ENCODE assay signal across 8 mouse cellular contexts in the genomic region with DNA sequence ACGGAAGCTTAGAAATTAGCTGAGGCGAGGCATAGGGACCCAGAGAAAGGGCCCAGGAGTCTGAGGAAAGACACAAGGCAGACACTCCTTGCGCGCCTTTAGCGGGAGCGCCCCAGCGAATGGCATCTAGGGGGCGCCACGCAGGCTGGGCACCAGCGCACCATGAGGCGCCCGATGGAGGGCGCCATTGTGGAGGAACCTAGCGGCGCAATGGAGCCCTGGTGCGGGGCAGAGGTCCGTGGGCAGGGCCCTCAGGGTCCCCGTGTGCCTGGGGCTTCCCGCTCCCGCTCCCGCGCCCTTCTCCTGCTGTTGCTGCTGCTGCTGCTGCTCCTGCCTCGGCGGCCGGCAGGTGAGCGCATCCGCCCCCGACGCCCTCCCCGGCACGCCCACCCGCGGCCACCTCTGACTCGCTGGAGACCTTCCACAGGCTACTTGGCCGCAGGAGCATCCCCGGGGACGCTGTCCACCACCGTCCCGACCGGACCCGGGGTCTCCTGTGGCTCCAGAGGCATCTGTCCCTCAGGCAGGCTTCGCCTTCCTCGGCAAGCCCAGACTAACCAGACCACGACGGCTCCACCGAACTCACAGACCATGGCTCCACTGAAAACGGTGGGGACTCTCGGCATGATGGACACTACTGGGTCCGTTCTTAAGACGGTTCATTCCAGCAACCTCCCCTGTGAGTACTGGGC. TPM values are rescaled to one million over a fixed set of nuclear protein-coding genes. Genes with fewer than 3 reads are reported as not detected.
DNase-seq lines count a peak whose midpoint lies in the region; ATAC-seq and TF ChIP-seq lines count a peak whose summit lies in the region.

A gene (plus strand): TSS at position 187 of the 692 bp plus-strand sequence.

- intact Hi-C loops in left cerebral cortex, postnatal 36 days (cut with DNase I) = no loop called here

- ATAC-seq in embryonic facial prominence, embryonic 14.5 days (ENCODE audit: low read depth) = no peak
- ATAC-seq in neural tube, embryonic 11.5 days (ENCODE audit: insufficient read depth, low FRiP score, low TSS enrichment) = no peak

- no peak within 1 kb of the TSS for H3K9ac ChIP-seq in embryonic facial prominence, embryonic 14.5 days (ENCODE audit: low read depth, low read length)
- H3K9ac ChIP-seq in neural tube, embryonic 11.5 days (ENCODE audit: low read length) = peak within 1 kb of the TSS; percentile 35

- no peaks in the 10 kb centered on the region for H3K36me3 ChIP-seq in embryonic facial prominence, embryonic 14.5 days (ENCODE audit: control insufficient read depth, insufficient read depth, low read length)
- no peaks in the 10 kb centered on the region for H3K36me3 ChIP-seq in limb, embryonic 10.5 days
- no peaks in the 10 kb centered on the region for H3K36me3 ChIP-seq in neural tube, embryonic 11.5 days (ENCODE audit: control insufficient read depth, insufficient read depth, low read length)

- no peak within 1 kb of the TSS for H3K4me3 ChIP-seq in lung, adult 2 months (replicated peaks; ENCODE audit: extremely low read depth, low read depth, low read length)
- H3K4me3 ChIP-seq in embryonic facial prominence, embryonic 14.5 days (ENCODE audit: low read depth, low read length) = peak within 1 kb of the TSS; percentile 30
- H3K4me3 ChIP-seq in limb, embryonic 10.5 days = peak within 1 kb of the TSS; percentile 46
- peak within 1 kb of the TSS; percentile 21 for H3K4me3 ChIP-seq in neural tube, embryonic 11.5 days (ENCODE audit: low read depth, low read length)

- WGBS in lung, adult 2 months = 17% methylated on average over 50 of the region's 50 CpGs
- WGBS in embryonic facial prominence, embryonic 14.5 days = 11% methylated on average over 30 of the region's 50 CpGs
- 8% methylated on average over 49 of the region's 50 CpGs for WGBS in limb, embryonic 10.5 days
- WGBS in neural tube, embryonic 11.5 days = 7% methylated on average over 47 of the region's 50 CpGs

- no peak within 1 kb of the TSS for H3K27ac ChIP-seq in embryonic facial prominence, embryonic 14.5 days (replicated peaks; ENCODE audit: low read depth, low read length)
- peak within 1 kb of the TSS; percentile 54; the same call in 1 of the 2 replicates for H3K27ac ChIP-seq in limb, embryonic 10.5 days
- no peak within 1 kb of the TSS for H3K27ac ChIP-seq in neural tube, embryonic 11.5 days (ENCODE audit: low read depth, low read length)

- no peaks in the 10 kb centered on the region for H3K4me1 ChIP-seq in lung, adult 2 months (ENCODE audit: control insufficient read depth, insufficient read depth, low read length)
- peaks cover 4% of the 10 kb centered on the region; the same call in 1 of the 2 replicates for H3K4me1 ChIP-seq in embryonic facial prominence, embryonic 14.5 days (ENCODE audit: control insufficient read depth, insufficient read depth, low read length)
- peaks cover 15% of the 10 kb centered on the region for H3K4me1 ChIP-seq in limb, embryonic 10.5 days
- H3K4me1 ChIP-seq in neural tube, embryonic 11.5 days (ENCODE audit: control insufficient read depth, insufficient read depth, low read length) = peaks cover 4% of the 10 kb centered on the region; the same call in 1 of the 2 replicates

- DNase-seq in lung, adult 2 months = no peak
- no peak for DNase-seq in lung, postnatal 36 days
- DNase-seq in embryonic facial prominence, embryonic 14.5 days (ENCODE audit: low spot score) = no peak
- peak; percentile 62 for DNase-seq in limb, embryonic 10.5 days (ENCODE audit: low spot score)
- DNase-seq in neural tube, embryonic 11.5 days (ENCODE audit: low spot score) = peak; percentile 68
- no peak for DNase-seq in layer of hippocampus, postnatal 14 days (ENCODE audit: low spot score in 2 of 2)
- no peak for DNase-seq in urinary bladder, adult 18-20 months (ENCODE audit: low spot score in 2 of 2)
- DNase-seq in left cerebral cortex, postnatal 36 days (ENCODE audit: low spot score in 2 of 2) = no peak

- TF ChIP-seq CTCF in lung, adult 2 months (IDR thresholded peaks at IDR 0.05; ENCODE audit: insufficient read depth, low read length) = 0 out of 2 replicates have a peak, but pooled peaks have one; percentile 12

- peak within 1 kb of the TSS; percentile 57 for H3K4me2 ChIP-seq in embryonic facial prominence, embryonic 14.5 days (ENCODE audit: low read depth, low read length)
- peak within 1 kb of the TSS; percentile 52 for H3K4me2 ChIP-seq in neural tube, embryonic 11.5 days (ENCODE audit: low read depth)

- TF ChIP-seq POLR2A in lung, adult 2 months (IDR thresholded peaks at IDR 0.05; ENCODE audit: borderline replicate concordance, extremely low read depth, low read depth, low read length) = no peak

- H3K9me3 ChIP-seq in embryonic facial prominence, embryonic 14.5 days (ENCODE audit: control insufficient read depth, low read length) = no peaks in the 10 kb centered on the region
- H3K9me3 ChIP-seq in limb, embryonic 10.5 days (replicated peaks) = no peaks in the 10 kb centered on the region
- H3K9me3 ChIP-seq in neural tube, embryonic 11.5 days (ENCODE audit: control insufficient read depth, low read length) = no peaks in the 10 kb centered on the region

- H3K27me3 ChIP-seq in embryonic facial prominence, embryonic 14.5 days (replicated peaks; ENCODE audit: control insufficient read depth, insufficient read depth, low read length) = peaks cover 12% of the 10 kb centered on the region
- H3K27me3 ChIP-seq in limb, embryonic 10.5 days (ENCODE audit: low read depth, poor library complexity, severe bottlenecking) = peaks cover 38% of the 10 kb centered on the region
- no peaks in the 10 kb centered on the region for H3K27me3 ChIP-seq in neural tube, embryonic 11.5 days (ENCODE audit: control insufficient read depth, insufficient read depth, low read length)

RNA-seq across cellular contexts. Expression of the gene that starts here (rescaled TPM):
- 0.10 TPM in 1 of 2 replicates, not detected in the other for polyA plus RNA-seq in lung, adult 2 months (2012; rRNA removed)
- polyA plus RNA-seq in embryonic facial prominence, embryonic 14.5 days (2014; fragmentation: Nextera tagmentation; extraction: Ambion mirVana) = 0.31 TPM in 1 of 2 replicates, not detected in the other
- 0.69 and 0.83 TPM in 2 replicates for polyA plus RNA-seq in limb, embryonic 10.5 days (2016; fragmentation: Nextera tagmentation; extraction: Ambion mirVana)
- polyA plus RNA-seq in neural tube, embryonic 11.5 days (2014; fragmentation: Nextera tagmentation; extraction: Ambion mirVana) = not detected in 2 replicates
- total RNA-seq in layer of hippocampus, postnatal 14 days (2021) = under 1 TPM in 1 of 2 experiments, not detected in 1; 0.36 TPM
- total RNA-seq in left cerebral cortex, postnatal 36 days (2021) = under 1 TPM; 0.48 to 0.72 TPM

Comparison
In these comparisons a context has a peak if more than half of its experiments do, and no peak if none do; other contexts are left out.
1. Peak in DNase-seq, H3K4me3 ChIP-seq and H3K27ac ChIP-seq in limb, embryonic 10.5 days; RNA of the gene not detected or under 1 TPM.
2. Peak in DNase-seq, H3K4me3 ChIP-seq, H3K9ac ChIP-seq and H3K4me2 ChIP-seq in neural tube, embryonic 11.5 days; RNA of the gene not detected or under 1 TPM.